Mouse (Mus musculus) midbrain, embryonic 10.5 days (tissue): ENCODE results near the gene Dnmbp. TPM values are rescaled to one million over a fixed set of nuclear protein-coding genes. Genes with fewer than 3 reads are reported as not detected.
A peak's percentile ranks its signal among the peaks of the same experiment; 100 is the strongest.
"Not testable (repeated sequence)": the region's sequence is repeated elsewhere in the genome, so short reads cannot be mapped to it uniquely, and the experiment has no call there.

Experiments used
- DNase-seq: peaks from one replicate; pipeline ENCODE4 v3.0.0-alpha.2; 2017; ENCODE audit warnings: low spot score
- H3K27ac ChIP-seq: fragments of 300-500 bp; sonication (generic); replicated peaks from 2 replicates; pipeline ENCODE4 v1.5.1; 2016; ENCODE audit warnings: mild to moderate bottlenecking
- H3K27me3 ChIP-seq: fragments of 300-500 bp; sonication (generic); 2 replicates; pipeline ENCODE4 v1.6.1; 2016; ENCODE audit warnings: low read depth, mild to moderate bottlenecking; ENCODE audit not compliant: poor library complexity, severe bottlenecking
- H3K36me3 ChIP-seq: fragments of 300-500 bp; sonication (generic); 2 replicates; pipeline ENCODE4 v1.6.1; 2016; ENCODE audit warnings: mild to moderate bottlenecking, moderate library complexity
- H3K4me1 ChIP-seq: fragments of 300-500 bp; sonication (generic); 2 replicates; pipeline ENCODE4 v1.6.1; 2016
- H3K4me3 ChIP-seq: fragments of 300-500 bp; sonication (generic); 2 replicates; pipeline ENCODE4 v1.5.1; 2016; ENCODE audit warnings: mild to moderate bottlenecking, moderate library complexity
- H3K9me3 ChIP-seq: fragments of 300-500 bp; sonication (generic); replicated peaks from 2 replicates; pipeline ENCODE4 v1.6.1; 2016; ENCODE audit warnings: mild to moderate bottlenecking
- WGBS: fragments of 180-500 bp; shearing (Covaris S2); methylation state at CpG from one replicate; pipeline ENCODE4 v1.1.7; 2016; 5-methylcytosine and 5-hydroxymethylcytosine counted together
- polyA plus RNA-seq: library from polyadenylated mRNA; unstranded; fragments of >200 nt; fragmentation: Nextera tagmentation; extraction: Ambion mirVana; gene quantifications from 2 replicates; pipeline ENCODE4 v1.2.1, GENCODE M21; 2016

The Dnmbp gene
- polyA plus RNA-seq, 1 experiment from 2014 or later, result 17.0 TPM

GRCm38 (mm10) chr19:43962795-43963194, 22.8 kb upstream of the Dnmbp start:
- H3K27me3 ChIP-seq, result peaks cover 32% of the 10 kb centered on the region
- 74% methylated on average over 9 of the region's 9 CpGs for WGBS
- DNase-seq, result no peak
- H3K36me3 ChIP-seq, result no peaks in the 10 kb centered on the region
- H3K4me3 ChIP-seq, result no peak overlapping the region
- no peak overlapping the region for H3K27ac ChIP-seq
- H3K9me3 ChIP-seq, result no peaks in the 10 kb centered on the region; the same call in 1 of the 2 replicates
- peaks cover 14% of the 10 kb centered on the region for H3K4me1 ChIP-seq

- Histone ChIP-seq H3K9me3 (no peaks in the 10 kb centered on the region; the same call in 1 of the 2 replicates), H3K27me3 (peaks cover 26% of the 10 kb centered on the region), H3K36me3 (no peaks in the 10 kb centered on the region), H3K4me3 (no peak overlapping the region), H3K27ac (no peak overlapping the region), H3K4me1 (peaks cover 17% of the 10 kb centered on the region)
- WGBS, result 75% methylated on average over 2 of the region's 2 CpGs
- DNase-seq, result peak; percentile 37
Observed at GRCm38 (mm10) chr19:43961185-43961584, 21.2 kb upstream of the Dnmbp start.

- peaks cover 17% of the 10 kb centered on the region for H3K4me1 ChIP-seq
Observed at GRCm38 (mm10) chr19:43960014-43960413, 20.0 kb upstream of the Dnmbp start.

GRCm38 (mm10) chr19:43959162-43959561, 19.2 kb upstream of the Dnmbp start:
- H3K4me3 ChIP-seq, result no peak overlapping the region
- peaks cover 17% of the 10 kb centered on the region for H3K4me1 ChIP-seq
- H3K27ac ChIP-seq, result no peak overlapping the region
- no peaks in the 10 kb centered on the region; the same call in 1 of the 2 replicates for H3K9me3 ChIP-seq
- 31% methylated on average over 2 of the region's 2 CpGs for WGBS
- peaks cover 11% of the 10 kb centered on the region for H3K27me3 ChIP-seq
- DNase-seq, result peak; percentile 71
- H3K36me3 ChIP-seq, result no peaks in the 10 kb centered on the region

More at GRCm38 (mm10) chr19:43960014-43960413, 20.0 kb upstream of the Dnmbp start:
- H3K27me3 ChIP-seq, result peaks cover 14% of the 10 kb centered on the region
- no peak overlapping the region for H3K4me3 ChIP-seq
- no peaks in the 10 kb centered on the region for H3K36me3 ChIP-seq
- DNase-seq, result no peak
- WGBS, result 89% methylated on average over 11 of the region's 11 CpGs
- H3K27ac ChIP-seq, result no peak overlapping the region
- H3K9me3 ChIP-seq, result no peaks in the 10 kb centered on the region; the same call in 1 of the 2 replicates

- no peak overlapping the region for H3K4me3 ChIP-seq
- no peak overlapping the region for H3K27ac ChIP-seq
- H3K27me3 ChIP-seq, result peaks cover 8% of the 10 kb centered on the region
- H3K4me1 ChIP-seq, result peaks cover 4% of the 10 kb centered on the region; the same call in 1 of the 2 replicates
- no peaks in the 10 kb centered on the region for H3K36me3 ChIP-seq
- no peak for DNase-seq
- WGBS, result 78% methylated on average over 4 of the region's 4 CpGs
- H3K9me3 ChIP-seq, result no peaks in the 10 kb centered on the region; the same call in 1 of the 2 replicates
Observed at GRCm38 (mm10) chr19:43957881-43958280, 17.9 kb upstream of the Dnmbp start.

GRCm38 (mm10) chr19:43957402-43957801, 17.4 kb upstream of the Dnmbp start:
- Histone ChIP-seq H3K36me3 (no peaks in the 10 kb centered on the region), H3K27me3 (peaks cover 3% of the 10 kb centered on the region; the same call in 1 of the 2 replicates), H3K4me1 (0 out of 2 replicates have a peak, but pooled peaks cover 2% of the 10 kb centered on the region), H3K4me3 (no peak overlapping the region), H3K27ac (no peak overlapping the region), H3K9me3 (no peaks in the 10 kb centered on the region; the same call in 1 of the 2 replicates)
- 26% methylated on average over 4 of the region's 4 CpGs for WGBS
- DNase-seq, result no peak

- peak overlapping the region; percentile 49; the same call in 1 of the 2 replicates for H3K27ac ChIP-seq
Observed at GRCm38 (mm10) chr19:43955266-43955665, 15.3 kb upstream of the Dnmbp start.

GRCm38 (mm10) chr19:43954864-43955263, 14.9 kb upstream of the Dnmbp start:
- H3K9me3 ChIP-seq, result no peaks in the 10 kb centered on the region
- no peak overlapping the region for H3K27ac ChIP-seq
- 88% methylated on average over 4 of the region's 4 CpGs for WGBS
- no peak overlapping the region for H3K4me3 ChIP-seq
- no peak for DNase-seq
- H3K27me3 ChIP-seq, result no peaks in the 10 kb centered on the region
- H3K4me1 ChIP-seq, result 0 out of 2 replicates have a peak, but pooled peaks cover 2% of the 10 kb centered on the region
- H3K36me3 ChIP-seq, result no peaks in the 10 kb centered on the region

More at GRCm38 (mm10) chr19:43955266-43955665, 15.3 kb upstream of the Dnmbp start:
- Histone ChIP-seq H3K36me3 (no peaks in the 10 kb centered on the region), H3K4me1 (0 out of 2 replicates have a peak, but pooled peaks cover 2% of the 10 kb centered on the region), H3K27me3 (no peaks in the 10 kb centered on the region), H3K4me3 (no peak overlapping the region), H3K9me3 (no peaks in the 10 kb centered on the region)
- 79% methylated on average over 5 of the region's 5 CpGs for WGBS
- DNase-seq, result no peak

GRCm38 (mm10) chr19:43952936-43953335, 12.9 kb upstream of the Dnmbp start:
- H3K27ac ChIP-seq, H3K9me3 ChIP-seq, DNase-seq, H3K4me3 ChIP-seq, H3K27me3 ChIP-seq, H3K36me3 ChIP-seq: not testable (repeated sequence)
- peaks cover 11% of the 10 kb centered on the region for H3K4me1 ChIP-seq
- WGBS, result 88% methylated on average over 8 of the region's 8 CpGs

- DNase-seq, result peak; percentile 44
- Histone ChIP-seq H3K9me3 (no peaks in the 10 kb centered on the region), H3K27ac (no peak overlapping the region), H3K4me3 (no peak overlapping the region), H3K36me3 (no peaks in the 10 kb centered on the region), H3K27me3 (no peaks in the 10 kb centered on the region), H3K4me1 (peaks cover 8% of the 10 kb centered on the region)
- WGBS, result 4% methylated on average over 12 of the region's 12 CpGs
Observed at GRCm38 (mm10) chr19:43949111-43949810, 9.3 kb upstream of the Dnmbp start.

GRCm38 (mm10) chr19:43944566-43944965, 4.6 kb upstream of the Dnmbp start:
- H3K27ac ChIP-seq, result no peak overlapping the region
- H3K4me3 ChIP-seq, result no peak overlapping the region
- no peak for DNase-seq
- no peaks in the 10 kb centered on the region for H3K36me3 ChIP-seq
- peaks cover 6% of the 10 kb centered on the region; the same call in 1 of the 2 replicates for H3K27me3 ChIP-seq
- peaks cover 13% of the 10 kb centered on the region for H3K4me1 ChIP-seq
- H3K9me3 ChIP-seq, result no peaks in the 10 kb centered on the region
- WGBS, result 87% methylated on average over 8 of the region's 8 CpGs

- peaks cover 17% of the 10 kb centered on the region for H3K4me1 ChIP-seq
- H3K4me3 ChIP-seq, result no peak overlapping the region
- WGBS, result 79% methylated on average over 16 of the region's 16 CpGs
- H3K36me3 ChIP-seq, result no peaks in the 10 kb centered on the region
- no peak overlapping the region for H3K27ac ChIP-seq
- H3K9me3 ChIP-seq, result no peaks in the 10 kb centered on the region
- H3K27me3 ChIP-seq, result peaks cover 15% of the 10 kb centered on the region; the same call in 1 of the 2 replicates
- no peak for DNase-seq
Observed at GRCm38 (mm10) chr19:43943076-43943475, 3.1 kb upstream of the Dnmbp start.

GRCm38 (mm10) chr19:43939171-43939768, 721 bp downstream of the Dnmbp start:
- DNase-seq, result no peak
- 39% methylated on average over 16 of the region's 16 CpGs for WGBS
- Histone ChIP-seq H3K27ac (peak overlapping the region; percentile 85), H3K27me3 (peaks cover 15% of the 10 kb centered on the region; the same call in 1 of the 2 replicates), H3K36me3 (no peaks in the 10 kb centered on the region), H3K4me1 (peaks cover 26% of the 10 kb centered on the region), H3K9me3 (no peaks in the 10 kb centered on the region), H3K4me3 (peak overlapping the region; percentile 72)
